Comparison of ENCODE assay signal across 7 mouse cellular contexts in genomic region chr1:64122466-64122830, GRCm38 (mm10). TPM values are rescaled to one million over a fixed set of nuclear protein-coding genes. Genes with fewer than 3 reads are reported as not detected.
DNase-seq lines count a peak whose midpoint lies in the region; ATAC-seq lines count a peak whose summit lies in the region.

No protein-coding gene starts in this region.

- H3K27ac ChIP-seq in forebrain, embryonic 14.5 days (ENCODE audit: low read depth, low read length): peak overlapping the region; percentile 100
- H3K27ac ChIP-seq in limb, embryonic 15.5 days: peak overlapping the region; percentile 100
- H3K27ac ChIP-seq in stomach, embryonic 16.5 days (ENCODE audit: low read length): peak overlapping the region; percentile 100

- no peaks in the 10 kb centered on the region for H3K27me3 ChIP-seq in megakaryocyte, embryonic 14.5 days (replicated peaks)
- no peaks in the 10 kb centered on the region for H3K27me3 ChIP-seq in forebrain, embryonic 14.5 days (replicated peaks; ENCODE audit: control insufficient read depth, insufficient read depth, low read length)
- no peaks in the 10 kb centered on the region for H3K27me3 ChIP-seq in limb, embryonic 15.5 days
- no peaks in the 10 kb centered on the region for H3K27me3 ChIP-seq in stomach, embryonic 16.5 days (ENCODE audit: control insufficient read depth, insufficient read depth, low read length)

- no peak for DNase-seq in forebrain, embryonic 14.5 days (ENCODE audit: low spot score)
- no peak for DNase-seq in urinary bladder, adult 18-20 months (ENCODE audit: low spot score in 2 of 2)
- DNase-seq in layer of hippocampus, postnatal 14 days (ENCODE audit: low spot score in 2 of 2): no peak

- peaks cover 29% of the 10 kb centered on the region for H3K4me1 ChIP-seq in megakaryocyte, embryonic 14.5 days
- peaks cover 10% of the 10 kb centered on the region; the same call in 1 of the 2 replicates for H3K4me1 ChIP-seq in forebrain, embryonic 14.5 days (ENCODE audit: control insufficient read depth, insufficient read depth, low read length)
- H3K4me1 ChIP-seq in limb, embryonic 15.5 days: peaks cover 24% of the 10 kb centered on the region
- peaks cover 13% of the 10 kb centered on the region; the same call in 1 of the 2 replicates for H3K4me1 ChIP-seq in stomach, embryonic 16.5 days (ENCODE audit: control insufficient read depth, insufficient read depth, low read length)

- H3K4me3 ChIP-seq in megakaryocyte, embryonic 14.5 days (replicated peaks): peak overlapping the region; percentile 98
- peak overlapping the region; percentile 72 for H3K4me3 ChIP-seq in forebrain, embryonic 14.5 days (ENCODE audit: low read depth, low read length)
- peak overlapping the region; percentile 73 for H3K4me3 ChIP-seq in limb, embryonic 15.5 days
- peak overlapping the region; percentile 78 for H3K4me3 ChIP-seq in stomach, embryonic 16.5 days (replicated peaks; ENCODE audit: low read length)

- no peaks in the 10 kb centered on the region for H3K9me3 ChIP-seq in megakaryocyte, embryonic 14.5 days
- H3K9me3 ChIP-seq in forebrain, embryonic 14.5 days (replicated peaks; ENCODE audit: control insufficient read depth, low read length): no peaks in the 10 kb centered on the region
- H3K9me3 ChIP-seq in limb, embryonic 15.5 days: no peaks in the 10 kb centered on the region
- no peaks in the 10 kb centered on the region for H3K9me3 ChIP-seq in stomach, embryonic 16.5 days (replicated peaks; ENCODE audit: control insufficient read depth, low read length)

- H3K4me2 ChIP-seq in forebrain, embryonic 14.5 days (ENCODE audit: low read length): peak overlapping the region; percentile 59
- H3K4me2 ChIP-seq in limb, embryonic 15.5 days: peak overlapping the region; percentile 63
- peak overlapping the region; percentile 63 for H3K4me2 ChIP-seq in stomach, embryonic 16.5 days (ENCODE audit: low read depth, low read length)

- peak overlapping the region; percentile 100 for H3K9ac ChIP-seq in forebrain, embryonic 14.5 days (ENCODE audit: low read length)
- peak overlapping the region; percentile 100; the same call in 1 of the 2 replicates for H3K9ac ChIP-seq in limb, embryonic 15.5 days
- peak overlapping the region; percentile 100 for H3K9ac ChIP-seq in stomach, embryonic 16.5 days (ENCODE audit: low read length)

- no peak for ATAC-seq in megakaryocyte, adult 5-6 weeks (ENCODE audit: poor library complexity, severe bottlenecking)
- no peak for ATAC-seq in forebrain, embryonic 14.5 days
- no peak for ATAC-seq in limb, embryonic 15.5 days (ENCODE audit: insufficient number of reproducible peaks, low FRiP score, low TSS enrichment, low read depth)
- no peak for ATAC-seq in stomach, embryonic 16.5 days (ENCODE audit: insufficient read depth, low FRiP score)

- H3K36me3 ChIP-seq in megakaryocyte, embryonic 14.5 days (replicated peaks; ENCODE audit: low read length): peaks cover 5% of the 10 kb centered on the region
- no peaks in the 10 kb centered on the region for H3K36me3 ChIP-seq in forebrain, embryonic 14.5 days (ENCODE audit: control insufficient read depth, insufficient read depth, low read length)
- no peaks in the 10 kb centered on the region for H3K36me3 ChIP-seq in limb, embryonic 15.5 days
- H3K36me3 ChIP-seq in stomach, embryonic 16.5 days (ENCODE audit: control insufficient read depth, insufficient read depth, low read length): no peaks in the 10 kb centered on the region

- WGBS in forebrain, embryonic 14.5 days: 13% methylated on average over 9 of the region's 9 CpGs
- 22% methylated on average over 9 of the region's 9 CpGs for WGBS in limb, embryonic 15.5 days
- WGBS in stomach, embryonic 16.5 days: 19% methylated on average over 9 of the region's 9 CpGs

RNA-seq across cellular contexts. Expression of gene Klf7, which starts 0.4 kb away (rescaled TPM):
- 7.9 and 18.5 TPM in 2 replicates for polyA plus RNA-seq in megakaryocyte, embryonic 14.5 days (2012; ENCODE audit: insufficient read depth, low replicate concordance)
- total RNA-seq in megakaryocyte, adult 5-6 weeks (2015): 11.9 and 13.6 TPM in 2 replicates
- 8.3 and 13.0 TPM in 2 replicates for total RNA-seq in megakaryocyte, adult 5-6 weeks (2017)
- 63.1 and 91.4 TPM in 2 replicates for polyA plus RNA-seq in forebrain, embryonic 14.5 days (2014; fragmentation: Nextera tagmentation; extraction: Ambion mirVana)
- polyA plus RNA-seq in limb, embryonic 15.5 days (2015; fragmentation: Nextera tagmentation; extraction: Ambion mirVana): 22.5 and 27.5 TPM in 2 replicates
- polyA plus RNA-seq in stomach, embryonic 16.5 days (2015; fragmentation: Nextera tagmentation; extraction: Ambion mirVana): 22.9 and 25.4 TPM in 2 replicates
- 10 to 100 TPM; 56.1 to 56.5 TPM for total RNA-seq in layer of hippocampus, postnatal 14 days (2021)
